Mouse (Mus musculus): ENCODE measurements at regions not wholly inside any gene's neighbourhood (a gene's known extent, or its start where the extent isn't known, plus 50 kb on each side); places are given as distances from the start of the nearest gene placed in this dataset.

DNA sequence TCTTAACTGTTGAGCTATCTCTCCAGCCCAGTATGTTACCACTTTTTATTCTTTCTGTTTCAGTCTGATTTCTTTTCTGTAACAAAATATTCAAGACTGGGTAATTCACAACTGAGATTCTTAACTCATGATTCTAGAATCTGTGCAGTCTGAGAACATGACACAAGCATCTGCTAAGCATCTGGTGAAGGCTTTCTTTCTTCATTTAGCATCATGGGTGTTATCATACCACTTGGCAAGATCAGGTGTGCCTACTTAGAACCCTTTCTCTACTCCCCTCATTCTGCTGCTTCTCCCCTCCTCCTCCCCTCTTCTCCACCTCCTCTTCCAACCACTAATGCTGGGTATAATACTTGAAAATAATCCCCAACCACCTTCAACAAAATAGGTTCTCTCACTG lies 62.1 kb upstream of the Pfn2 start:
- no peak for ATAC-seq

DNA sequence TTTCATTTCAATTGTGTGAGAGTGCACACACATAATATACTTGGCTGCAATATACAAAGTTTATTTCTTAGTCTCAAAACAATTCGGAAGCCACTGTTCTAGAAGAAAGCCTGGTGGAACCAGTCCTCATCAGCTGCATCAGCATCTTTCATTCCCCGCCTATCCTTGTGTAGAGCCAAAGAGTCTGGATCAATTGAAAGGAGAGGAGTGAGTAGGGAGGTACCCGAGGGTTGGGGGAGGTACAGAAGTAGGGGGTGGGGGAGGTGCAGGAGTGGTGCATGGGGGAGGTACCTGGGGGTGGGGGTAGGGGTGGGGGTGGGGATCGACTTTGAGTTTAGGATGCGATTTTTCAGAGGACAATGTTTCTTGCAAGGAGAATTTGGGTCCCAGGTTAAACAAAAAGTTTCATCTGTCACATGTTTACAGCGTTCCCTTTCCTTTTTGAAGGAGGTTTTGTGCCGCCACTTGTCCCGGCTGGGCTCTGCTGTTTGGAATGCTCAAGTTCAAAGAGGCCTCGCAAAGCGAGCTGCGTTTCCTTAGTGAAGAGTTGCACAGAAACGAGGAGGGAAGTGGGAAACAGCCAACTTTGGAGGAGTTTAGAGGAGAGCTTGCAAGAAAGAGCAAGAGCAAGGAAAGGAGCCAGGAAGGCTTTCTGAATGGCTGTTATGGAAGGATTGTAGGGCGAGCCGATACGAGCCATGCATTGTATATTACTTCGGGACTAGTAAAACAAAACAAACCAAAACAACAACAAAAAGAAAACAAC lies 64.1 kb upstream of the Pfn2 start:
- no peak for ATAC-seq

DNA sequence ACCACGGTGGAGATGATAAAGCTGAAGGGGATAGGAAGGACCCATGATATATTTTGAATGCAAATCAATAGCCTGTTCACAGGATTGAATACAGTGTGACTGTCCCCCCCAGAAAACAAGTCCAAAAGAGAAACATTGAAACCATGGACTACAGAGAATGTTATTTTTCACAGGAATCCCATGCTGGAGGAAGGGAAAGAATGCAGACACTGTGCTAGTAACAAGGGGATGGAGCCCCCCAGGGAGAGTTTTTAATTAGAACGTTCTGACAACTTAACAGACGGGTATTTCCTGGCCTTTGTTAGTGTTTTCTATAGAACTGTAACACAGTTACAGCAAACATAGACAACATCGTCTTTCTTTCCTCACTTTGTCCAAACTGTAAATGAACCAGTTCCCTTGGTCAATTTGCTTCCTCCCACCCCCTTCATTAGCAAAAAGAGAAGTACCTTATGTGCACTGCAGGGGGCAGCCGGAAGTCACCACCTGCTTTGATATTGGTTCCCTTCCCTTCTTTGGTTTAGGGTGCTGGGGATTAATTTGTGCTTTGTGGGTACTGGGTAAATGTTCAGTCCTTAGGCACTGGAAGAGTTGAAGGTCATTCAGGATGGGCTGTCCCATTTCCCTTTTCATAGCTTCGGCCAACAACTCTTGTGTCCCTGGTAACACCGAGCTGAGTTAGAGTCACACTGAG lies 64.9 kb upstream of the Pfn2 start:
- no peak for ATAC-seq

DNA sequence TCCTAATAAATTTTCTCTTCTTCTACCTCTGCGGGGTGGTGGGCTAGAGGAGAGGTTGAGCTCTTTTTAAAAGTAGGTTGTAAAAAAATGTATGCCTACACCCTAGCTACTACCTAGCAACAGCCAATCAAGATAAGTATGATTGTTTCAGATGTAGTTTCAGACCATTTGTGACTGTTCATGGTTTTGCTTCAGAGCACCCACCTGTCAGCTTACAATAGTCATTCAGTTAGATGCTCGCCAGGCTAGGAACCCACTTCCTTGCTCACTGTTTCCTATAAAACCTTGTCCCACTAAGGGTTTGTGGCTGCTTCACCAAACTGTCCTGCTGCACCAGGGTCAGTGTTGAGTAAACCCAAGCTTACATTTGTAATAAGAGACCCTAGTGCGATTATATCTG lies 66.8 kb upstream of the Pfn2 start:
- ATAC-seq: no peak

DNA sequence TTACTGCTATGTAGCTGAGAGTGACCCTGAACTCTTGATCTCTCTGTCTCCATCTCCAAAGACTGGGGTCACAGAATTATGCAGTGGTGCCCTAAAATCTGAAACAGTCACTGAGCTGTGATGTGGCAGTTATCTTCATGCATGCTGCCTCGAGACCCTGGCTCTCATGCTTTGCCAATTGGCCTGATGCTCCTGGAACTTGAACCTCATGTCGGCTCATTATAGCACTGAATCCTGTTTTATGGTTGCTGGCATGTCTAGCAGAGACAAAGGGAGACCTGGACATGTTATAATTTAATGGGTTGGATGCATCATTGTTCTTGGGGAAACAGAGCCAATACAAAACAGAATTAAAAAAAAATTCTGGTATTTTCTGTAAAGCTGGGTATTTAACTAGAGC lies 71.0 kb upstream of the Pfn2 start:
- no peak for ATAC-seq

DNA sequence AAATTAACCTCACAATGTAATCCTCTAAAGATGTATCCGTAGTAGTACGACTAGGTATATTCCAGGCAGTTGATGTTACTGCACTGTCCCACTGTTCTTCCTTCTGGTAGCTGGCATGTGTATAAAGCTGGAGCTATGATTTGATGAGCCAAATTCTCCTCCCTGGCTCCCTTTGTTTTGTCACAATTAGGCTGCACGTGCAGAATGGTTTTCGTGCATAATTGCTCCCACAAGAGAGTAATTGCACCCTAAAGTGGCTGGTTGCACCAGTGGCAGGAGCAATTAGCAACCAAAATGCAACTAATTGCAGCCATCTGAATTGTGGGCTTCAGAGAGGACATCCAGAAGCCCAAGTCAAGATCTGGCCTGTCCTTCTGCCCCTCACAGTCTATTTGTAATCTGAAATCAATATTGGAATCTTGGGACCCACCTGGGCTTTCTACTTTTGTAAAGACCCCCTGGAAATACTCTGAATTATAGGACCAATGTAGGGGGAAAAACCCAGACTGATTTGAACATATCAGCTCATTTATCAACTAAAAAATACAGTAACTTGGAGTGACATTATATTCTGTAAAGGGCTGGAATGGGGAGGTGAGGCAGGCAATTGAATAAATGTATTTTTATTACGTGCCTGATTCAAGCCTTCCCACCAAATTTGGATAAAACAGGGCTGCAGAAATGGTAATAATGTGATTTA lies 71.7 kb upstream of the Pfn2 start:
- ATAC-seq: no peak

DNA sequence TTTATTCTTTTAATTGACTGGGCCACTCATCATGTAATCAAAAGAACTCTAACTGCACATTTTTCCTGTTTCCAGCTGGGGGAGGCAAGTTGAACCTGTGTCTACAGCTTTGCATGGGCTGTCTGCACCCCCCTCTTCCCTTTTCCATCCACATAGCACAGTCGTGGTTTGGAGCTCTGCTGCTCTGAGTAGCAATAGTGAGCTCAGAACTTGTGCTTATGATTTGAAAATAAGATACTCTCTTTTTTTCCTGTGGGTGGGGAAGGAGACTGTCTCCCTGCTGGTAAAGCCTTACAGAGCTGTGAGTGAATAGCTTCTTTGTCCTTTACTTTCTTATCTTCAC lies 72.2 kb upstream of the Pfn2 start:
- no peak for ATAC-seq

DNA sequence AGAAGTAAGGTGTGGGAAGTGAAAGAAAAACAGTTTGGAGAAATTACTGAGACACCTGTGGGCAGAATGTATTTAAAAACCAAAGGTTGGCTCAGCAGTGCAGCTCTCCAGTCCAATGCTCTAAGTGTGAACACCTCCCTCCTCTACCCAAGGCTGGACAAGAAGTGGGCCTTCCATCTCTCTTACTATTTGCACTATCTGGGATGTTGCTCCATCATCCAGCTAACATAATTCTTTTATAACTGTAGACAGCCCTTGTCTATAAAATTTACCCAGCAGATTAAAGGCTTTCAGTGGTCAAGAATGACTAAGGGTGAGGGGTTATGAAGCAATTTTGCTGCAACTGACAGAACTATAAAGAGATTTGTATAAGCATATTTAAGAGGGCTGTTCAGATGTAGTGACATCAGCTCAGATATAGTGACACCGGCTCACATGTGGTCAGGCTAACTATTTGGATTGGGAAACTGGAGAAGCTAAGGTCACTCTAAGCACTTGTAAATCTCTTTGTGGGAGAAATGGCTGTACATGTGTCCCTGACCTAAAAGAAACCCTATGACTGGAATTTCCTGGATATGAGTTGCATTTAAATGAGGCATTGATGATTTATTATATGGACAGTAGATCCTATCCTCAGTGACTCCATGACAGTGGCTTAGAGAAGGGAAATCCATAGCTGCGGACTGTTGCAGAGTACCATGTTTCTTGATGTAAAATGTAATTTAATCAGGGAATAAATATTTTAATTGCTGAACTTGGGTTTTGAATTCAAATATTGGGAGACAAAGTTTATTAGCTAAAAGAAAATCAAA lies 73.4 kb upstream of the Pfn2 start:
- no peak for ATAC-seq

DNA sequence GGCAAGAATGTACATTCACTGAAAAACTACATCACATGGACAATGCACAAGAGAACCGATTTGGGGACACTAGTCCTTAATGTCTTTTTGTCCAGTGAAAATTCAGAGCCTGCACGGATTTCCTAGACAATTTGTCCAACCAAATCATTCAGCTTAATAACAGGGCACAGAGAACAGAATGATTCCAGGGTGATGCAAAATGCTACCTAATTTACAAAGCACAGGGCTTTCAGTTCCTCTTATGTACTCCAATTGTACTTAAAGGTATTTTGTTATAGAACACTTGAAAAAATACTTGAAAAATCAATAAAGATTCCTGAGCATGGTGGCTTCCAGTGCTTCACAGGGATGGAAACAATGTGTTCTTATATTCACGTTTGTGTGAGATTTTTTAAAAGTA lies 75.2 kb upstream of the Pfn2 start:
- no peak for ATAC-seq

DNA sequence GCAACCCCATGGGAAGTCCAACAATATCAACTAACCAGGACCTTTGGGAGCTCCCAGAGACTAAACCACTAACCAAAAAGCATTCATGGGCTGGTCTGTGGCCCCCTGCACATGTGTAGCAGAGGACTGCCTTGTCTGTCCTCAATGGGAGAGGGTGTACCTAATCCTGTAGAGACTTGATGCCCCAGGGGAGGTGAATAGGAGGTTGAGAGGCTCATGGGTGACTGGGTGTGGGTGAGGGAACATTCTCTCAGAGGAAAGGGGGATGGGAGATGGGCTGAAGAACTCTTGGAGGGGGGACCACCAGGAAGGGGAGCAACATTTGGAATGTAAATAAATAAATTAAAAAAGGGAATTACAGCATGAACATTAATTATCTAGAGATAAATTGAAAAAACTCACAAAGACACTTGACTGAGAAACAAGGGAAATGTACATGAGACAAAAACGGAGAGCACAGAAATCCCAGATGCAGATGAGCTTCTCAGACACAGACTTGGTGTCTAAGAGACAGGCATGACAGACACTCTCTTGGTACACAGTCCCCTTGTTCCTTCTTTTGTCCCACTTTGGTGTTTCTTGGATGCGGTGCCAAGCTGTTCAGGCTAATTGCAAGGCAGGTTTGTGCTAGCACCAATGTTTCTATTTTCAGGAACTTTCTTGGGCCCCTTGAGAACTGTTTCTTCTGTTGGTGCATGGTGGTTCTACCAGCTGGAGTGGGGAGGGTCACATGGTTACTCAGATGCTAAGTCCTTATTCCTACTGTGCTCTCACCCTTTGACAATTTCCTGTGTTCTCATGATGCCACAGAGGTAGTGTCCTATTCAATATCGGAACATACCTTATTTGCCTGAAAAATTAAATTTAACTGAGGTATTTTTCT lies 85.0 kb upstream of the Pfn2 start:
- ATAC-seq: no peak

DNA sequence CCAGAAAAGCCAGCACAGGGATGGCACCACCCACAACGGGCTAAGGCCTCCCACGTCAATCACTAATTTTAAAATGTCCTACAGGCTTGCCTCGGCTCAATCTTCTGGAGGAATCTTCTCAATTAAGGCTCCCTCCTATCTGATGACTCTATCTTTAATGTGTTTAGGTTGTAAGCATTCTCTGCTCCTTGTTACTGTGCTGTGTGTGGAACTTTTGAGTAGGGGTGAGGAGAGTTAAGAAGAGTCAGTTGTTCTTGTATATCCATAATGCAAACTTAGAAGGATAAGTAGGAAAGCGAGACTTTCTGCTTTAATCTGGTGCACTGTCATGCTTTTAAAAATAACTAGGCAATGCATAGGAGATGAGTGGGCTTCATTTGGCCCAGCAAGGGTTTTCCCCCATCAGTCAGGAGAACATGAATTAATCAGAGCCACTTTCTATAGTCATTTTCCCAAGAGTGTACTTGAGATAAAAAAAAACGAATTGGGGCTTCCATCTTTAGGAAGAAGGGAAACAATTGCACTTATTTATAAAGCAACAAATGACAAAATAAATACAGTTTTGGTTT lies 87.2 kb upstream of the Pfn2 start:
- no peak for ATAC-seq

DNA sequence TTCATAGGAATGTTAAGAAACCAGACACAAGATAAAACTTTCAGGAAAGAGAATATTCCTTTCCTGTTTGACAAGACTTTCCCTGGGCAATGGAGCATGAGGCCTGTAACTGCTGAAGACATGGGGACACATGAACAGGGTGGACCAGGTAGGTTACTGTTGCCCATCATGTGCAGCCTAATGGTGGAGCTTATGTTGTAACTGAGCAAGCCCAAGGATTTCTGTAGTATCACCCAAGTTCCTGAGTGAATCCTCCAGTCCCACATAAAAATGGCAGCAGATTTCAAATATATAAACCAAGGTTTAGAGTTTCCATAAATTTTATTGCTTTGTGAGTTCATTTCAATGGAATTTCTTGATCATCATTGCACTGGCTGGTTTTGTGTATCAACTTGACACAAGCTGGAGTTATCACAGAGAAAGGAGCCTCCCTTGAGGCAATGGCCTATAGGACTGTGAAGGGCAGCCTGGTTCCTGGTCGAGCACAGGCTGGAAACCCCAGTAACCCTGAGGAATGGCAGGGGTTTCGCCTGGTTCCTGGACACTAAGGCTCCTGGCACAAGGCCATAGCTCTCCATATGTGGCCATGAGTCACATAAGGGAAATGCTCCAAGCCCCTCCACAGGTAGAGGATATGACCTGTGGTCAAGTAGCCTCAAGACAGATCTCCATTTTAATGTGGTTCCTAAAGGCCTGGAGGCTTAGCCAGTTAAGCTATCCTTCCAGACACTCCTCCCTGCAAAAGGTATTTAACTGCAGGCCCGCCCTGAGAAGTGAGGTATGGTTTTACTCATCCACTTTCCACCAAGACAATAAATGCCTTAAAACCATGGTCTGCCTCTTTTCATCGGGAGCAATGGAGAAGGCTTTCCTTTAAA lies 92.9 kb upstream of the Pfn2 start:
- ATAC-seq: no peak

DNA sequence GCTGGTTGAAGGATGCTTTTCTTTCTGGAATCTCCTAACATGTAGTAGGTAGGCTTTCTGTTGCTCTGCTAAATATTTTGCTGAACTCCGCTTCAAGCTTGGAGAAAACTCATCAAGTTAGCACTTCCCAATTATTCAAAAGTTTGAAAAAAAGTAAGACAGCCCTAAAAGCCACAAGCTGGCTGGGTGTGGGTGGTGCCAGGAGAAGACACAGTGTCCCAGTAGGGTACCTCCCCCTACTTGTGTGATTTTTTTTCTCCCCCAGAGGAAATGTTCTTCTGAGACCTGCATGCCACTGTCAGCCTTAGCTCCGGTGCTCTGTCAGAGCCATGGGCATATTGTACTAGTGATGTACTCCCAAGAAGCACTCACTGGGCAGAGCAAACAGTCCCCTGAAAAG lies 96.8 kb upstream of the Pfn2 start:
- no peak for ATAC-seq

DNA sequence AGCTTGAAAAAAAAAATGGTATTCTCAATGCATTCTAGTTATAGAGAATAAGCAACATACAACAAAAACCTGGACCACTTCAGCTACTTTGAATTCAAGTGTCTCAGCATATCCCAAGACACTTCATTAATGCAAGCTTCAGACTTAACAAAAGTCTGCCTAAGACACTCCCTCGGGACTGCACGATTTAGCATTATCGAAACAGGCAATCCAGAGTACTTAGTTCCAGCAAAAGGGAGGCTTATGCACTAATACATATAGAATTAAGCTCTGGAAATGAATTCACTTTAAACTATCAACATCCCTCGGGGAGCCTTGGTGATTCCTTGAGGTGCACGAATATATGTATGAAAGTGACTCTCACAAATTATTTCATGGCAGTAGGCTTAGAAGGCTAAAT lies 97.9 kb upstream of the Pfn2 start:
- no peak for ATAC-seq

DNA sequence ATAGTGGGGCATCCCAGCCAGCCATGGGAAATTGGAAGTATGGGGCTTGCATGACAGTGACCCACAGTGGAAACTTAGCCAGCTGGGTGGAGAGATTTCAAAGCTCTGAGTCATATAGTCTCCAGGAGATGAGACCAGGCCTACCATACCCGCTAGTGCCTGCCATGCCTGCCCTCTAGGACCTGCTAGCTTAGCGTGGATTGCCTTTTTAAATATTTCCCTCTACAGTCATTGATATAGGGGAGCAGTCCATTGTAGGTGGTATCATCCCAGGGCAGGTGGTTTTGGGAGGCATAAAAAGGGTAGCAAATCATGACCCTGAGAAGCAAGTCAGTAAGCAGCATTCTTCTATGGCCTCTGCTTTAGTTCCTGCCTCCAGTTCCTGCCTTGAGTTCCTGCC lies 99.5 kb upstream of the Pfn2 start:
- ATAC-seq: no peak

DNA sequence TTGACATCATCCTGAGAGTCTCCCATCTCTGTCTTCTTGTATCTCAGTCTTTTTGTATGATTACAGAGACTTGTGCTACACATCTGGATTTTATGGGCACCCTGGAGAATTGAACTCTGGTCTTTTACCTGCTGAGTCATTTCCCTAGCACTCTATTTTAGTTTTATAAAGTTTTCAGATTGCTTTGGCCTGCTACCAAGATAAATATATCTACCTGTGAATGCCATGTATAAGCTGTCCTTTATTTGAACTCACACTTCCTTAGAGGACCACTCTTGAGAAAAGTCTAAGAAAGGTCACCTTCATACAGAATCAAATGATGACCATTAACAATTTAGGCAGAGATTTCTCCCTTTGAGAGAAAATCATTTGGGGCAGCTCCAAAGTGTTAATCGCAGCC lies 100.8 kb upstream of the Pfn2 start:
- ATAC-seq: no peak

DNA sequence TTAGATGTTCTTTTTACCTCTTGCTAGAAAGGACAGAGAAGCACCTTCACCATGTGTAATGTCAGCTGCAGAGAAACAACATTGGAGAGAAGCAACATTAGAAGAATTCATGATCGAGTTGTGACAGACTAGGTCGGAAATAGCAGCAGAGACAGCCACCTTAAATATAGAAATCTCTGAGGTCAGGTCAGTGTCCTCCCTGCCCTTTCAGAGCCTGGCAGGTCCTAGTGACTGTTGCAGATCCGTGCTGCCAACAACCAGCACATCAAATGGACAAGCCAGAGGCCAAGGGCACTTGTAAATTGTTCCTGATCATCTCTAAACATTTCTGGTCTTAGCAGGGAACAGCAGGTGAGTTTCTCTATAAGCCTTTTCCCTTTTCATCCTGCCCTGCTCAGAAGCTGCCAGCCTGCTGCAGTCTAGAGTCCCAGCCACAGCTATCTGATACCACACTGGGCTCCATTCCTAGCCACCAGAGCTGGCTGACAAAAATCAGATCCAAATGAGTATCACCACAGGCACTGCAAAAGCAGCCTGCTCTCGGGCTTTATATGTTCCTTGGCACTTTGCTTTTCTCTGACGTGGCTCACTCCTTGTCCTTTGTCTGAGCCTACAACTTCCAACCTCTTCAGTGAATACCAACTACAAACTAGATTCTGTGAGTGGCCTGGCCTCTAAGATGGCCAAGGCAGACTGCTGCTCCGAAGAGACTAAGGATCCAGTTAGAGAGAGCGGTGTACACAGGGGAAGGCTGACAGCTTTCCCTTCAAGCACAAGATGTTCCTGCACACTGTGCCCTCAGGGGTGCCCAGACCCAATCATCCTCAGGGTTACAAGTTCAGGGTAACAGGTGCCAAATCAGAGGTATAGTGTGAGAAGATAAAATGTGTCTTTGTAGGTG lies 102.8 kb upstream of the Pfn2 start:
- no peak for ATAC-seq

DNA sequence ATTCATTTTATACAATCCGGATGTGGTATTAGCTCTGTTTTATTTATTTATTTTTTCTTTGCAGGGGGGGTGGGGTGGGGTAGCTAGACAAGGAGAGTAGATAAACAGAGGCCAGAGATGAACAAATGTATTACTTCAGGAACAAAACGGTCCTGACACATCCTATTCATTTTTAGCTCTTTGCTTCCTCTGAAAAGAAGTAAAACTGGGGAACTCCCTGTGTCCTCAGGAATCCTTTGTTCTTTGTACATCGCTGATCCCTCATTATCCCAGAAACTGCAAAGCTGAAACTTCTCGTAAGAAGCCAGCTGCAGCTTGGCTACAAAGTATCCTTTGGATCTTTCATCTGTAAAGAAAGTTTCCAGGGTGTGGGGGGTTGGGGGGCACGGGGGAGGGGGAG lies 103.6 kb upstream of the Pfn2 start:
- no peak for ATAC-seq

DNA sequence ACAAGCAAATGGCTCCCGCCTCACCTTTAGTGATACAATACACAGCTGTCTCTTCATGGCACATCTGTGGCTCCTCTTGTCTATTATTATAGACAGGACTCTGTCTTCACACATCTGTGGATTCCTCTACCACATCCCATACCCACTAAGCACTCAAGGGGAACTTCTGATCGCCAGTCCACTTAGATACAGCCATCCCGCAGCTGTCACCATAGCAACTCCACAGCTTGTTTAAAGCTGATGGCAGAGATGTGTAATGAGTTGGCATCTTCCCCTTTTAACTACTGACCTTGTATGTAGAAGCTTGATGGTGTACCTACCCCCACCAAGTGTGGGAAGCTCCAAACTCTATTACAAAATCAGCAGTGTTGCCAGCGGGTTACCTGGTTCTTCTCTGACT lies 109.5 kb upstream of the Pfn2 start:
- ATAC-seq: no peak

DNA sequence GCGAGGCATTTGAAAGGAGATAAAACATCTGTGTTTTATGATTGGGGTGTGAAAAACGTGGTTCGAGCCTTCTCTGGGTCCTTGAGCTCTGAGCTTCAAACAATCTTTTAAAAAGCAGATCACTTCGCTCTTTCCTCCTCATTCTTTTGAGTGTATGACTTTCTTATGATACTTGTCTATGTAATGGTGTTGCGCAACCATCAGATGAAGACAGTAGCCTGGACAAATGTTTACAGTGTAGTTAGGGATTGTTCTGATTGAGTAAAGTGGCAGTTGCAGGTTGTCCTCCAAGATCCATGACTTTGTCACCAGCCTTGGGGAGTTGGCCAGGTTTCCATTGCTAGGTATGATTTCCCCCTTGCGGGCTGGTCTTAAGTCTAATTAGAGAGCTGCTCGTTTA lies 116.1 kb upstream of the Pfn2 start:
- ATAC-seq: no peak

Data from inflammation-experienced regulatory T-cells, adult 6 months (primary cell).